Mouse (Mus musculus) CD4-positive, CD25-positive, alpha-beta regulatory T cell, adult 4 months (primary cell): ENCODE measurements at regions not wholly inside any gene's neighbourhood (a gene's known extent, or its start where the extent isn't known, plus 50 kb on each side); places are given as distances from the start of the nearest gene placed in this dataset.

Experiments used
- ATAC-seq: one replicate; pipeline ENCODE4 v1.8.0; 2017

DNA sequence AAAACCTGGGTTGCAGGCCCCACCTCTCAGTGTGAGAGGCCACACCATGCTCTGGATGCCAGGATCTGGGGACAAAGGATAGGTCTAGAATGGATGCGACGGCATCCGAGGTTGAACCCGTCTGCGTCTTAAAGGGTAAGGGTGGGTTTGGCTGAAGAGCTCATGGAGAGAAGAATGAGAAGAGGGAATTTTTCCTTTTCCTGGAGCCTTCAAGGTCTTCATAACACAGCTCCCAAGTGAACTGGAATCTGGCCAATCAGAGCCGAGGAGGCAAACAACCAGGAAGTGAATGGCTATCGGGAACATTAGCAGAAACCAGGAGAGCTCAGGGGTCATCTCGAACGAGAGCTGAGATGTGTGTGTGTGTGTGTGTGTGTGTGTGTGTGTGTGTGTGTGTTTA lies 320.1 kb downstream of the Med13l start:
- ATAC-seq = no peak

GRCm38 (mm10) chr5:118881886-118882285 lies 321.4 kb downstream of the Med13l start:
- ATAC-seq = no peak

GRCm38 (mm10) chr5:118888131-118888530 lies 327.7 kb downstream of the Med13l start:
- ATAC-seq = no peak

GRCm38 (mm10) chr5:118891131-118891530 lies 330.7 kb downstream of the Med13l start:
- no peak for ATAC-seq

DNA sequence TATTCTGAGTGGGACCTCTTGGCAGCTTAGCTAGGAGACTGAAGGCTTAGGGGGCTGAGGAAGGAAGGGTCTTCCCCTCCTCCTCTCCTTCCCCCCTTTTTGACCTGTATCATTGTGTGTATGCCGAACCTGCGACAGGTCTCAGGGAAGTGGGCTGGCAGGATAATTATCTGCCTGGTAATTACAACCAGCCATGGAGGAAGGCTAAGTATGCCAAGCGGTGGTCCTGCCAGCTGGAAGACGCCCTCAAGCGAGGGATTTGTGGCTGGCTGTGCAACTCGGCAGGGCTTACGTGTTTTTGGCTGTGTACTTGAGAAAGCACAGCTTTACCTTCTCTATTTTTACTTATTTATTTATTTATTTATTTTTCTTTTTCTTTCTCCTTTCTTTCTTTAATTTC lies 347.7 kb downstream of the Med13l start:
- no peak for ATAC-seq

DNA sequence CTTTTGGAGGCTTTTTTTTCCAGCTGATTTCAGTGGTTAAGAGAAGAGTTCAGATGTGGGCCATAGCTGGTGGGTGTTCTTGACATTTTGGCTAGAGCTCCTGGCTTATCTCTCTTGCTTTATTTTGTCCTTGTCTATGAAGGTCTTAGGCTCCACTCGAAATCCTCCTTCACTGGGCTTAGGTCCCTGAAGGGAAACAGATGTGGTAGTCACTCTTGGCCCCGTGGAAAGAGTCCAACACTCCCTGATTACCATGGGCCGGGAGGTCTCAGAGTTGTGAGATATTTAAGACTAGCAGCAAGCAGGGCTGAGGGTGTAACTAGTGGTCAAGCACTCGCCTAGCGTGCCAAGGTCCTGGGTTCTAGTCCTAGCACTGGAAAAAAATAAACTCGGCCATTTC lies 349.3 kb downstream of the Med13l start:
- no peak for ATAC-seq

DNA sequence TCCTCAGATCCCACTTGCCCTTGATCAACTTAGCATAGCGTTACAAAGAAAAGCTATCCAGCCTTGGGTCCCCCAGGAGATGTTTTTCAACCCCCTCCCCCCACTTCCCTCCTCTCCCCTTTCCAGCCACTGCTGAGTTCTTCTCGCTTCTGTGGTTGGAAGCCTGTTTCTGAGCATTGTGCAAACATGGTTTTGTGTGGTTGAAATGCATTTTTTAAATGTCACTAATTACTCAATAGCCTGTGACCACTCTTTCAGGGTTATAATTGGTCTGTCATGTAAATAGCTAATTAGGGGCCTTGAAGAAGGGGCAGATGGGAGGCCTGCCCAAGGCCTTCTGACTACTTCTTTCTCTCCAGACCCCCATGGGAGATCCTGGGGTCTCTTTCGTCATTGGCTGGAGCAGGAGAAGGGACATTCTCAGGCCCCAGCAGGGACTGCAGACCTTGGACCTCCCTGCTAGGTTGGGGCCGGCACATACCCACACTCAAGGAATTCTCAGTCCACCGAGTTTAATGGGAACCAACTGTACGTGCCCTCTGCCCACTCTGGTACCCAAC lies 353.8 kb downstream of the Med13l start:
- no peak for ATAC-seq

- ATAC-seq = no peak
Measured at GRCm38 (mm10) chr5:118923357-118923756, 362.9 kb downstream of the Med13l start.

- ATAC-seq = no peak
Measured at GRCm38 (mm10) chr5:118929037-118929436, 368.6 kb downstream of the Med13l start.

GRCm38 (mm10) chr5:118929990-118930501 lies 369.6 kb downstream of the Med13l start:
- no peak for ATAC-seq

DNA sequence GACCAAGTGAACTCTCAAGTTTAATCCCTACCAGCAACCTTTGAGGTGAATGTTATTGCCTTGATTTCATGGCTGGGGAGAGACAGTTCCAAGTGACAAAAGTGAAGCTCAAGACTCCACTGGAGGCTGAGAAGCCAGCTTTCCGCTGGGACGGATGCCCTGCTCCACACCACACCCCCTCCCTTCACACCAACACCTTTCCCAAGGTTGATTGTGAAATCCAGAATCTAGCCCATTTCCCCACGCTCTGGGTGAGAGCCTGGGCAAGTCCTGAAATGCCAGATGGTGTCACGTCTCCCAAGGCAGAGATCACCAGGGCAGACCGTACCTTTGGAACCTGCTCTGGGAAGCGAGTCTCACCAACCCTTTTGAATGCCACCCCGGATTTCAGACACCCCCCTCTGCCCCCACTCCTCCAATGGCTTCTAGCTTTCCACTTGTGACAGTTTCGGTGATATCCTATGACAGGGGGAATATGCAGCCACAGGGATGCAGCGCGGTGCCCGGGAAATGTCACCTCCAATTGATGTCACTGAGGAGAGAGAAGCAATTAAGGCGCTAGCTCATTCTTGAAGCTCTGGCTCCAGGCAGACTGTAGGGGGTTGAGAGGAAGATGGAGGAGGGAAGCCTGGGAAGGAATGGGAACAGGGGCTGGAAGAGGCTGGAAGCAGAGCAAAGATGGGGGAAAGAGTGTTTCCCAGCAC lies 379.0 kb downstream of the Med13l start:
- ATAC-seq = no peak

DNA sequence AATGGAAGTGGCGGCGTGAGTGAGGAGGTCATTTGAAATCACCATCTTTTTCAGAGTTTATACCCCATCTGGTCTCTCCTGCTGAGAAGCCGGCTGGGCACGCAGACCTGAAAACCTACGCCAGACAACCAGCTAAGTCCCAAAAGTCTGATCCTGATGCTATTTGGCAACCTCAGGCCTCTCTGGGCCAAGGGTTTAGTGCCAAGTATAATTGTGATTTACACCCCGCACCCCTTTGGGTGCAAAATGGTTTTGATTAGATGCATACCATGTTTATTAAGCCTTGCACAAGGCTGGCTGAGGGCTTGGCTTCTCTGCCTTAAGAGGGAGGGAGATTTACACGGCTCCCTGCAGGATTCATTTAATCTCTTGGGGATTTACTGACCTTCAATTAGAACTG lies 383.8 kb downstream of the Med13l start:
- ATAC-seq = no peak

GRCm38 (mm10) chr5:118946090-118946489 lies 385.6 kb downstream of the Med13l start:
- no peak for ATAC-seq

GRCm38 (mm10) chr5:118946994-118947393 lies 386.5 kb downstream of the Med13l start:
- no peak for ATAC-seq

- ATAC-seq = no peak
Measured at GRCm38 (mm10) chr5:118948119-118948786, 387.8 kb downstream of the Med13l start.

- no peak for ATAC-seq
Measured at GRCm38 (mm10) chr5:118951067-118951466, 390.6 kb downstream of the Med13l start.

DNA sequence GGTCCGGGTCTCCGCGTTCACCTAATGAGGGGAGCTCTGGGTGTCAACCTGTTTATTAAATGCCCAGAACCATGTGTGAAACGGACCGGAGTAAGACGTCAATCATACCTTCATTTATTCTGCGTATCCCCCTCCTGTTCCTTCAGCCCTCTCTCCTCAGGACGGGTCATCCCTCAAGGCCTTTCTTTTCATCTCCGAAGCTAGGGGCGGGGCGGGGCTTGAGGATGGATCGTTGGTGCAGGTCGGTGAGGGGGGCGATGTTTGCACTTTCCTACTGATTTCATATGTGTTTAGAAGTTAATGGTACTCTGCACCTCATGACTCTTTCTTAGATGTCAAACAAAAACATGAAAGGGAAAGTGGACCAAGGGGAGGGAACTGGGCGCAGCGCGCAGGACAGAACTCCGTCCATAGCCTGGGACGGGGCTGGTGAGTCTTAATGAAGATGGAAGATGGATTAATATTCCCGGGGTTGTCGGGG lies 400.1 kb downstream of the Med13l start:
- ATAC-seq = no peak

DNA sequence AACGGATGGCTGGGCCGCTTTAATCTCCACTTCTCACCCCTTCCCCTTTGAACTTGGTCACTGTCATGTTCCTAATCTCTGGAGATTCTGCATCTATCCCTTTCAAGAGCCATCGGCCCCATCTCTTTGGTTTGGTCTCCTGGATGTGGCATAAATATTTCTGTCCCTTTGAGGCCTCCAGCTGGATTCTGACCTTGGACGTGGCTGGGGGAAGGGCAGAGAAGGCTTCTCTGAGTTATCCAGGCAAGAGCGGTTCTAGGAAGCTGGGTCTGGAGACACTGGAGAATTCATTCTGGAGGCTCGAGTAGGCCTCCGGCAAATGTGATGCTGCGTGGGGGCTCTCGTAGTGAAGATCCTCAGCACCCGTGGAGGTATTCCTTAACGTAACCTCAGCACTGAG lies 400.6 kb downstream of the Med13l start:
- ATAC-seq = no peak

GRCm38 (mm10) chr5:118962152-118962551 lies 401.7 kb downstream of the Med13l start:
- no peak for ATAC-seq

GRCm38 (mm10) chr5:118963001-118963400 lies 402.5 kb downstream of the Med13l start:
- ATAC-seq = no peak

DNA sequence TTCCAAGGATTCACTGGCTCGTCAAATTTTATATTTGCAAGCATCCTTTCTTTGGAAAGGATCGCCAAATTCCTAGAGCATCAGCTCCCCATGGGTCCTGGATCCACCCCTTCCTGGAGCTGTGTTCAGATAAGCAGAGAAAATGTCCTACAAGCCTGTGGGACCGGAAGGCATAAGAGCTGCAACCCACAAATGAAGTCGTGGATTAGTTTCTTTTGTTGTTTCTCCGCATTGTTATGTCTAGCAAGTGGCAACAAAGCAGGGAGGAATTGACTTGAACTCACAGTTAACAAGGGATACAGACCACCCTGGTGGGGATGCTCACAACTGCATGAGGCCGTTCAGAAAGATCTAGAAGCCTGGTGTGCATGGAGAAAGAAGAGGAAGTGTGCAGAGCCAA lies 406.4 kb downstream of the Med13l start:
- no peak for ATAC-seq

GRCm38 (mm10) chr5:118967718-118968117 lies 407.2 kb downstream of the Med13l start:
- no peak for ATAC-seq

DNA sequence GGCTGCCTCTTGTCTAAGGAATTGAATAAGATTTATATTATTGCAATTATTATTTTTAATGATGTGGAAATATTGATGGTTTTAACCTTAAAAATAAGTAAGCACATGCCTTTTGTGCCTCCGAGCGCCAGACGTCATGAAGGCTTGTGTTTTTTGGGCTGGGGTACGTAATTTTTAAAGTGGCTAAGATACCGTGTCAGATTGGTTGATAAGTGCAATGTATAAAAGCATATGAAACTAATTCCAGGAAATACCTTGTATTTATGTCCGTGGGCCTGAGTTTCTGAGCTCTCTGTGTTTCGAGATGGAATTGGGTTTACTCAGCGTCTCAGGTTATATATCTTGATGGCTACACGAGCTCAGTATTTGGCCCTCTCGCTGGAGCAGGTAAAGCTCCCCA lies 414.7 kb downstream of the Med13l start:
- no peak for ATAC-seq
